Mouse (Mus musculus): ENCODE results near the gene Meis1.

Meis1 gene

GRCm38 (mm10) chr11:18948600-18949295, 70.0 kb downstream of the Meis1 start:
- no peak for DNase-seq (ENCODE audit: low spot score)

GRCm38 (mm10) chr11:18947434-18947833, 71.4 kb downstream of the Meis1 start:
- DNase-seq (ENCODE audit: low spot score) = no peak

- DNase-seq (ENCODE audit: low spot score) = no peak
Observed at GRCm38 (mm10) chr11:18945778-18946177, 73.0 kb downstream of the Meis1 start.

- no peak for DNase-seq (ENCODE audit: low spot score)
Observed at GRCm38 (mm10) chr11:18944972-18945625, 73.7 kb downstream of the Meis1 start.

GRCm38 (mm10) chr11:18944209-18944608, 74.6 kb downstream of the Meis1 start:
- DNase-seq (ENCODE audit: low spot score) = no peak

GRCm38 (mm10) chr11:18942990-18943389, 75.8 kb downstream of the Meis1 start:
- DNase-seq (ENCODE audit: low spot score) = no peak

GRCm38 (mm10) chr11:18940916-18941315, 77.9 kb downstream of the Meis1 start:
- no peak for DNase-seq (ENCODE audit: low spot score)

GRCm38 (mm10) chr11:18934921-18935320, 83.9 kb downstream of the Meis1 start:
- DNase-seq (ENCODE audit: low spot score) = no peak

- no peak for DNase-seq (ENCODE audit: low spot score)
Observed at GRCm38 (mm10) chr11:18931001-18931874, 87.5 kb downstream of the Meis1 start.

- no peak for DNase-seq (ENCODE audit: low spot score)
Observed at GRCm38 (mm10) chr11:18929779-18930728, 88.7 kb downstream of the Meis1 start.

- DNase-seq (ENCODE audit: low spot score) = no peak
Observed at GRCm38 (mm10) chr11:18927351-18927750, 91.4 kb downstream of the Meis1 start.

- DNase-seq (ENCODE audit: low spot score) = no peak
Observed at GRCm38 (mm10) chr11:18926798-18927197, 92.0 kb downstream of the Meis1 start.

GRCm38 (mm10) chr11:18924583-18925334, 94.0 kb downstream of the Meis1 start:
- no peak for DNase-seq (ENCODE audit: low spot score)

GRCm38 (mm10) chr11:18923274-18923673, 95.5 kb downstream of the Meis1 start:
- no peak for DNase-seq (ENCODE audit: low spot score)

GRCm38 (mm10) chr11:18920651-18921050, 98.1 kb downstream of the Meis1 start:
- DNase-seq (ENCODE audit: low spot score) = no peak

GRCm38 (mm10) chr11:18919162-18919762, 99.5 kb downstream of the Meis1 start:
- DNase-seq (ENCODE audit: low spot score) = no peak

GRCm38 (mm10) chr11:18917887-18918286, 100.9 kb downstream of the Meis1 start:
- DNase-seq (ENCODE audit: low spot score) = no peak

GRCm38 (mm10) chr11:18913251-18913650, 105.5 kb downstream of the Meis1 start:
- DNase-seq (ENCODE audit: low spot score) = no peak

- DNase-seq (ENCODE audit: low spot score) = no peak
Observed at GRCm38 (mm10) chr11:18912311-18913019, 106.3 kb downstream of the Meis1 start.

- no peak for DNase-seq (ENCODE audit: low spot score)
Observed at GRCm38 (mm10) chr11:18906866-18907265, 111.9 kb downstream of the Meis1 start.

All from testis, postnatal 10 days (tissue).